Mouse (Mus musculus): Measurements from ENCODE around the gene Olfm2.
"Not testable (repeated sequence)": the region's sequence is repeated elsewhere in the genome, so short reads cannot be mapped to it uniquely, and the experiment has no call there.

Olfm2 gene

DNA sequence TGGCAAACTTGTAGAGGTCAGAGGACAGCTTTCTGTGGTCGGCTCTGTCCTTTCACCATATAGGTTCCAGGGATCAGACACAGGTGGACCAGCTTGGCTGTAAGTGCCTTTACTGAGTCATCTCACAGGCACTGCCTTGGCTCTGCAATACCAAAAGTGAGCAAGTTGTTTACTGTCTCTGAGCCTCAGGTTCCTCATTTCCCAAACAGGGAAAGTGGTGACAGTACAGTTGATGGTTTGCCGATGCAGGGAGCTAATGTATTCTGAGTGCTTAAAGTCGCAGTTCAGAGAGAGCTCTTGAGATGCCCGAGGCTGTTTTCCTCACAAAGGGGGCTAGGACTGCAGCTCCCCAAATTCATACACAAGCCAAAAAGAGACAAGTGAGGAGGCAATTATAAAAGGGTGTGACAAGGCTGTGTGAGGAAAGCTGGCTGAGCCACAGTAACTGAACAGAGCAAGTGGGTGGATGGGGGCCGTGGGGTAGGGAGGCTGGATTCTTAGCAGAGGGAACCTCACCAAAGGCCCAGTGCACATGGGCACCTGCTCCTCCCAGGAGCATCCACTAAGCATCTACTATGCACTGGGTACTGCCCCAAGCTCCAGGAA is 49.9 kb downstream of the Olfm2 start:
- no peak for DNase-seq

DNA sequence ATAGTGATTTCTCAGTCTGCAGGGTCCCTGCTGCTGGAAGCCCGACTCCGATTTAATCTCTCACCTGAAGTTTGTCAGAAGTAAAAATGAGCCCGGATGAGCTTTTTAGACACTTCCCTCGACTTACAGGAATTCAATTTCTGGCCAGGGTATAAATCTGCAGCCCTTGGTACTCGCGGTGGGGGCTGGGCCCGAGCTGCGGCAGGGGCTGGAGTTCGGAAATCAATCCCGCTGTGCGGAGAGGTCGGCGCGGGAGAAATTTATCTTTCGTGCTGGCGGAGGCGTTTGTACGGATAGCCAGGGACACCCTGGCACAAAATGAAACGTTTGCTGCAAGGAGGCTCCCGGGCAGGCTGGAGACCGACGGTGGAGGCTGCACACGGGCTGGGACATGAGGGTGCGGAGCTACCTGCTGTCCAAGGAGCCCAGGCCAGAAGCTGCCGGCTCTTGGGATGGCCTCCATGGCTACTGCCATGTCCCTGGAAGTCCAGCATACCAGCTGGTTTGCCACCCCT is 51.4 kb downstream of the Olfm2 start:
- no peak for DNase-seq

DNA sequence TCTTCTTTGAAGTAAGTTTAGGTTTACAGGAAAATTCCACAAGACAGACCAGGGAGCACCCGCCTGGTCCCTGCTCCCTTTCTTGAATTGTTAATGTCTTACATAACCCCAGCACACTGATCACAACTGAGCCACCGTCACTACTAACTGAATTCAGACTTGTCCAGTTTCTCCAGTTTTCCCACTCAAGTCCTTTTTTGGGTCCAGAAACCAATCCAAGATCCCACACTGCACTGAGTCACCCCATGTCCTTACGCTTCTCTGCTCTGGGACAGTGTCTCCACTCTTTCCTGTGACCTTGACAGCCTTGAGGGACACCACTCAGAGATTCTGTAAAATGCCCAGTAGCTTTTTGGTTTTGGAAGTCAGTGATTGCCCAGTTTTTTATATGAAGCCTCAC is 53.3 kb downstream of the Olfm2 start:
- no peak for DNase-seq

DNA sequence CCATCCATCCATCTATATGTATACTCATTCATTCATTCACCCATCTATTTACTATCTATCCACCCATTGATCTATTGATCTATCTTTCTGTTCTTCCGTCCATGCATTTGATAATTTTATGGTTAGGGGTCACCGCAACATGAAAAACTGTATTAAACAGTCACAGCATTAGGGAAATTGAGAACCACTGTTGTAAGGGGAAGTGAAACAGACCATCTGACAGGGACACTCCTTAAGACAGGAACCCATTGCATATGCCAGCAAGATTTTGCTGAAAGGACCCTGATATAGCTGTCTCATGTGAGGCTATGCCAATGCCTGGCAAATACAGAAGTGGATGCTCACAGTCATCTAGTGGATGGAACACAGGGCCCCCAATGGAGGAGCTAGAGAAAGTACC is 55.7 kb downstream of the Olfm2 start:
- not testable (repeated sequence) for DNase-seq

DNA sequence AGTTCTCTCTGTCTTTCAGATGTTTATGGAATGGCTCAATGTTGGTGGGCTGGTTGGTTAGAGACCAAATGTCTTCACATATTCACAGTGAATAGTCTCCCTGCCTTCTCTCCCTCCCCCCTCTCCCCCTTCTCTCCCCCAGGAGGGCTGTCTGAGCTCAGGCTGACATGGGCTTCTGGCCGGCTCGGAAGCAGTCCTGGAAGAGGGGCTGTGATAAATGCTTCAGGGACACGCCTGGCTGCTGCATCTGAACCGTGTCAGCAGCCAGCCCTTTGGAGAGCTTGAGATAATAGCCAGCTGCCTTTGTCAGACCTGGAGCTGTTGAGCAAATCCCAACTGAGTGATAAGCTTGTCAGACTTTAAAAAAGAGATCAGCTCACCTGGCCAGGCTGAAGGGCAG is 56.2 kb downstream of the Olfm2 start:
- DNase-seq: no peak

DNA sequence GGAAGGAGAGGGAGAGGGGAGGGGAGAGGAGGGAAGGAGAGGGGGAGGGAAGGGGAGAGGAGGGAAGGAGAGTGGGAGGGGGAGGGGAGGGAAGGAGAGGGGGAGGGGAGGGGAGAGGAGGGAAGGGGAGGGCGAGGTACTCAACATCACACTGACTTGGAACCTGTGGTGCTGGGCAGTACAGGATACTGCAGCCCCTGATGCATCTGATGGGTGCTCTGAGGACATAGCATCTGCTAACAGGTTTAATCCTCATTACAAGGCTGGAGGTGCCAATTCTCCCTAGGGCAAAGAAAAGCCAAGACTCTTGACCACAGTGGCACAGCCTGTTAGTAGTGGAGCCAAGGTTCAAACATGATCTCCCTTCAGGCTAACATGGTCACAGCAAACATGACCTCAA is 56.7 kb downstream of the Olfm2 start:
- DNase-seq: no peak

DNA sequence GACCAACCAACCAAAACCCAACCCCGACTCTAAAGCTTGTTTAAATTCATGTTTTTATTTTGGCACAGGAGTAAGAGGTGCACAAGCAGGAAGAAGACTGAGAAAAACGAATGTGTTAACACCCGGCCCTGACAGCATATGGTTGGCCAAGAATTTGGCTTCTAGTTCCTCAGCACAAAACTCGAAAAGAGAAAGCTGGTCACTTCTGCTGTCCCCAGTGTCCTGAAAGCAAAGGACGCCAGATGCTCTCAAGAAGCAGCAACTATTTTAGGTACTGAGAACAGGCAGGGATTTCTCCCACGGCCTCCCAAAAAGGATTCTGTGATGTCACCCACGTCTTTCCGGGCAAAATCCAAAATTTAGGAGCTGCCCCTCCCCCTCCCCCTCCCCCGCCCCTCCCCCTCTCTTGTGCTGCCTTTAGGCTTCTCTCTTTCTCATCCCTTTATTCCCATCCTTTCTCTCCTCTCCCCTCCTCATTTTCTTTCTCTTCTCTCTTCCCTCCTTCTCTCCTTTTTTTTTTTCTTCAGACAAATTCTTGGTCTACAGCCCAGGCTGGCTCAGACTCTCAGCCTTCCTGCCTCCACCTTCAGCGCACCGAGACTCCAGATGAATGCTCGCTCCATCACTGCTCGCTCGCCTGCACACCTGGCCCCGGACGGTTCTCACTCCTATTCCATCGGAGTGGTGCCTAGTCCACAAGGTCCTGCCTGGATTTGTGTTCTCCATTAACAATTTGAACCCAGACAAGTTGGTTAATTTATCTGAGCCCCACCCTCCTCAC is 60.9 kb downstream of the Olfm2 start:
- no peak for DNase-seq

DNA sequence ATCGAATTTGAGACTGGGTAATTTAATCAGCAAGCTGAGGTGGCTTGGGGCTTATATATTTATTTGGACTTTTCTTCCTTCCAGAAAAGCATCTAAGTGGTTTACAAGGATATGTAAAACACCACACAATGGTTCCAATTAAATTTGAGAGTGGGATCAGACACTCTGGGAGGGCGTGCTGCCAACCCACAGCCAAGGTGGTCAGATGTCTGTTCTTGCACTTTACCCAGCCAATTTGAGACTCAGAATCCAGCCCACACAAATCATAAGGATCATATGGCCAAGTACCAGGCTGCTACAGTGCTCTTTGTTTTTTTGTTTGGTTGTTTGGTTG is 63.8 kb downstream of the Olfm2 start:
- no peak for DNase-seq

DNA sequence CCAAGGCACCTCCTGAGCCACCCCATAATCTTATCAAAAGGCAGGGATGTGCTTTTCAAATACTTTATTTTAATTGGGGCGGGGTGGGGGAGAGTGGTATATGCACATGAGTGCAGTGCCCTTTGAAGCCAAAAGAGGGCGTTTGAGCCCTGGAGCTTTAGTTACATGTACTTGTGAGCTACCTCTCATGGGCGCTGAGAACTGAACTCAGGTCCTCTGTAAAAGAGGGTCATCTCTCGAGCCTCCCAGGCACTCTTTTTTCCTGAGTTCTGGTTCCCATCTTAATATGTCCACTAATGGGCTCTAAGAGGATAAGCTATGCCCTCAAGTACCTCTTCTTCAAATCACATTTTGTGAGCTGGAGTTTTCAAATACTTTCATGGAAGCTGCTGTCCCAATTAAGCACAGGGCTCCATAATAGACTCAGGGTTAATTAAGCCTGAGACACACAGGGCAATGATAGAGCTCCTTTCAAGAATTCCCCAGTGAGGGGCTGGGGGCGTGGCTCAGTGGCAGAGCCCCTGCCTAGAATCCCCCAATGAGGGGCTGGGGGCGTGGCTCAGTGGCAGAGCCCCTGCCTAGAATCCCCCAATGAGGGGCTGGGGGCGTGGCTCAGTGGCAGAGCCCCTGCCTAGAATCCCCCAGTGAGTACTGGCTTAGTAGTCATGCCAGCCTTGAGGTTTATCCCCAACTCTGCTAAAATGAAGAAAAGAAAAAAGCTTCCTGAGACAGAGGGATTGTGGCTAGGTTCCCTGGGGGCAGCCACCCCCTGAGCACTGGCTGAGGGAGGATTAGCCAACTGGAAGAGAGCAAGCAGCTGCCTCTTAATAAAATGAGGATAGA is 64.4 kb downstream of the Olfm2 start:
- DNase-seq: no peak

DNA sequence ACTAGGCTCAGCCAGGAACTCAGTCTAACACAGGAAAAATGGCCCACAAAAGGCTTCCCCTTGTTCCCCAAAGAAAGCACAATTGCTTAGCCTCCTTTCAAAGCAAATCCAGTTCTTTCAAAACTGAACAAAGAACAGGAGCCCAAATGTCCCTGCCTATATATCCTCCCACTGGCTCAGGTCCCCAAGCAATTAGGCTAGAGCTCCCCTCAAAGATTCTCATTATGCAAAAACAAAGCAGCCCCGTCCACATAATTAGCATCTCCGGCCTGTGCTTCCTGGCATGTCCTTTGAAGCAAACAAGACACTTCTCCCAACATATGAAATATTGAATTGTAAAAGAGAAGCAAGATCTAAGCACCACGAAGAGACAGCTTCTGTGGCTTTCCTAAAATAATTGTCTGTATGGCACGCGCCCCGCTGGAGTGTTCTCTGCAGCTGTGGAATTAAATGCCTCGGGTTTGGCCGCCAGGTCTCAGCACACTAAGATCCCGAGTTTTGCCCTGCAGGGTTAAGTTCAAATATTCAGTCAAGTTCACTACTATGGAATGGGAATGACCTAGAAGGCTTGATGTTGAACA is 65.7 kb downstream of the Olfm2 start:
- DNase-seq: no peak

DNA sequence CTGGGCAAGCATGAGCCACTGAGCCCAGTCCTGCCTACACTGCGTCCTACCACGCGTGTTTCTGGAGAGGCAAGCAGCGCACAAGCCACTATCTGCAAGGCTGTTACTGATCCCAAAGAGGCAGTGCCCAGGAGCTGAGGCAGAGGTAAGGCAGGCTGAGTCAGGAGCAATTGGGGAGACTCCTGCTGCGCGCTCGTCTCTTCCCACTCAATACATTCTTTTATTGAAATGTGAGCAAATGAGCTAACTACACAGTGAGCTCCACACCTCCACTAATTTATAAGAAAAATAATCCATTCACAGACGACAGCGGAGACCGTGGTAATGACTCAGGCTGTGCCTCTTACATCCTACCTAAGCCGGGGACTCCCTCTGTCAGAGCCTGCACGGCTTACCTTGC is 68.3 kb downstream of the Olfm2 start:
- DNase-seq: no peak

DNA sequence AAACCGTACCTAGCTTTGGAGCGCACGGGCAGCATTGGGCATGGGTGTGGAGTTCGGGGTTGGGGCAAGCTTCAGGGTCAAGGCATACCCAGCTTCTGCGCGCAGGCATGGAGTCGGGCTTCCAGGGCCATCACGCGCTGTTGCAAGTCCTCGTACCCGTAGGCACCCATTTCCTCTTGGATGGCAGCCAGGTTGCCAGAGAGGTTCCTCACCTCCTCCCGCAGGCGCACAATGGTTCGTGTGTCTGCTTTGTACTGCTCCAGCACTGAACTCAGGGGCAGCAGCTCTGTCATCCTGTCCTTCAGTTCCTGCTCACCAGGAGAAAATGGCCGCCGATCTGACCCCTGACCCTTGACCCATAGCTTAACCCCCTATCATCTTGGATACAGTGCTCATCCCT is 74.1 kb downstream of the Olfm2 start:
- no peak for DNase-seq

DNA sequence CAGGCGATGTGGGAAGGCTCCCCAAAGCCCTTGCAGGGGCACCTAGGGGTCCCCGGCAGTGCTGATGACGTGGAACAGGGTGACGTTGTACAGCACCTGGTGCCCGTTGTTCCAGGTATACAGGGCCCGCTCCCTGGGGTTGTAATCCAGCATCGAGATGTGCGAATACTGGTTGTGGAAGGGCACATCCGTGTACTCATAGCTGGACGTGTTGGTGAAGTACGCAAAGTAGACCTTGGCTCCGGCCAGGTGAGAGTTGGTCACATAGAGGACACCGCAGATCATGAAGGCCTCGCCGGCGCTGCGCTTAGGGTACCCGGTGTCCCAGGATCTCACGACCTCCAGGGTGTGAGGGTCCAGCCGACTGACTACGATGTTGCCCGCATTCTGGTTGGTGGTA is 78.1 kb downstream of the Olfm2 start:
- DNase-seq: no peak

DNA sequence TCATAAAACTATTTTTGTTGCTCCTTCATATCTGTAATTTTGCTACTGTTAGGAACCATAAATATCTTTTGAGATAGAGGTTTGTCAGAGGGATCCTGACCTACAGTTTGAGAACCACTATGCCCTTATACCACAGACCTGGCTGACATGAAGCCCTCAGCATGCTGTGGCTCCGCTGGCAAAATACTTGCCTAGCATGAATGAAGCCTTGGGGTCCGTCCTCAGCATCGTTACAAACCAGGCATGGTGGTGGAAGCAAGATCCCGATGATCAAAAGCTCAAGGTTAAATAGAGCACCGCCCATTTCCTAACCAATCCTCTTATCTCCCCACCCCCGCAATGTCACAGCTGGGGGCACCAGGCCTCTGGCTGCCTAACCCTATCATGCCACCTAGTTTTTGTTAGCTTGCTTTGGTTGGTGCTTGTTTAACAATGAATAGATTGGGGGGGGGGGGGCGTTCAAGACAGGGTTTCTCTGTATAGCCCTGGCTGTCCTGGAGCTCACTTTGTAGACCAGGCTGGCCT is 79.6 kb downstream of the Olfm2 start:
- DNase-seq: no peak

DNA sequence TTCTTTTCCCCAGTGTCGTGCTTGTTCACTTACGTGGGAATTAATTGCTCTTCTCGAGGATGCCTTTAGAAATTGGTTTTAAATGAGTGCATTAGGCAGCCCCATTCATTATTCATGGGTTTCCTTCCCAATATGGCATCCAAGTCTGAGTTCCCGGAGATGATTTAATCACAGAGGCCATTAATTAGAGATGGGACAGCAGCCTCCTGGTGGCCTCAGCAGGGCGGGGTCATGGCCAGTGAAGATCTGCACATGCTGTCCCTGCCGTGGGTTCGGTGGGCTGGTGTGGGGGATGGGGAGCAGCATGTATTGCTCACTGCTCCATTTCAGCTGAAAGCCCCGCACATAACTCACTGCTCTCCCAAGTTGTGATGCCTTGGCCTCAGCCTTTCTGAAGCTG is 80.2 kb downstream of the Olfm2 start:
- no peak for DNase-seq

DNA sequence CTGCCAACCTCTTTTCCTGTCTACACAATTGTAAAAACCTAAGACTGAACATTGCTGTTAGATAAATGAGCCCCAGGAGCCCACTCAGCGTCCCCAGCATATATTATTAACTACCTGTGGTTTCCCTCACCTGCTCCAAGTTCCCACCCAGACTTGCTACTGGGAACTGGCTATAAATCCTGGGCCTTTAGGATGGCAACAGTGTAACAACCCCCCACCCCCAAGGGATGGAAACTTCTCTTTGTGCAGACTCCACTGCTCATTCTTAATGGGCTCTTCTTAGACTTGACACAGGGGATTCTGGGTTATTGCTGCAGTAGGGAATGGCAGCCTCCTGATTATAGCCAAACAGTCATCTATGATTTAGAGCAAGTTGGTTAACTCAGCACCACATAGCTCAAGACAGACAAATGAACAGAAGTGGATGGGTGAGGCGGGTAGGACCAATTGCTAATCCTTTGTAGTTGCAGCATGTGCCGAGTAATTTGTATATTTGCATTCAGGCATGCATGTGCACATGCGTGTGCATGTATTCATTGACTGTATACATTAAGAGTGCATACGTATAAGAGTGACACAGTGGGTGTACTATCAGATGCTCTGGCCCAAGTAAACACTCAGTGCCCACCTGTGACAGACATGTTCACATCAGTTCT is 81.0 kb downstream of the Olfm2 start:
- no peak for DNase-seq

DNA sequence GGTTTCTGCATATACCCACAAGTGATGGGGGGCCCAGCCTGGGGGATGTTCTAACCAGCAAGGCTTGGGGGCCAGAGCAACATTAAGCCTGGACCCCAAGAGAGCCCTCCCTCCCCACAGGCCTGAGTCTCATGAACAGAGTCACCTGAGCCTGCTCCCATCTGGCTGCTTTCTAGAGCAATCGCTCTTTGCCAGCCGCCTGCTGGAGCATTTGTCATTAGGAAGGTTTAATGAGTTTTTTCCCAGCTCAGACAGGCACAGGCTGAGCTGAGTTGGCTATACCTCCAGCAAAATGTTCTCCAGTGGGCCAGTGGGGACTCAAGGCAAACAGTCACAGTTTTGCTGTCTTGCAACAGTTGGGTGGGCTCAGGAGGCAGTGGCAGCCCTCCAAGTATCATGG is 81.8 kb downstream of the Olfm2 start:
- DNase-seq: no peak

DNA sequence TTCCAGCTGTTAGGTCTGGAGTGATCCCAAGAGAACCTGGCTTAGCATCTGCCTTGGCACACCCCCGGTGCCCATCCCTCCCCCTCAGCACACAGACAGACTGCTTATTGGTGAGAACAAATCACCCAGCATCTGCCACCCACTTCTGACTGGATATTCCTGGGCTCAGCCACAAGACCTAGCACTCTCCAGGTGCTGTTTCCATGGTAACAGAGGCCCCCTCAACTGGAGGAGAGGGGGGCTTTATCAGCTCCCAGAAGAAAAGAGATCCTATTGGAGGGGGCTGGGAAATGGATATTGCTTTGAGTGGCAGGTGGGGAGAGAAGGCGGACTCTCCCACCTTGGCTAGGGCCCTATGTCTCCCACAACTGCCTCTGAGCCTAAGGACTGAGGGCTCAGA is 82.2 kb downstream of the Olfm2 start:
- DNase-seq: no peak

DNA sequence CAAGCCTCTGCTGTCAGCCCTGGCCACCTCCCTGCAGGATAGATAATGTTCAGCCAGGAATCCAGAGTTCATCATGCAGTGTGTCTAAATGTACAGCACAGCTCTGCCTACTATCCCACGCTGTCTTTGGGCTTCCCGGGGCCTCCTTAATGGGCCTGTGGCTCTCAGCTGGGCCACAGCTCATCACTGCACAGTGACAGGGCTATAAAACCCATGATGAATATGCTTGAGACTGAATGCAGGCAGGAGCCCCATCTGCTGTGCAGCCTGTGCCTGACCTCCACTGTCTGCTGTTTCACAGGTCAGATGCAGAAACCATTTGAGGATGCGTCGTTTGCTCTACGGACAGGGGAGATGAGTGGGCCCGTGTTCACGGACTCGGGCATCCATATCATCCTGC is 83.3 kb downstream of the Olfm2 start:
- DNase-seq: no peak

DNA sequence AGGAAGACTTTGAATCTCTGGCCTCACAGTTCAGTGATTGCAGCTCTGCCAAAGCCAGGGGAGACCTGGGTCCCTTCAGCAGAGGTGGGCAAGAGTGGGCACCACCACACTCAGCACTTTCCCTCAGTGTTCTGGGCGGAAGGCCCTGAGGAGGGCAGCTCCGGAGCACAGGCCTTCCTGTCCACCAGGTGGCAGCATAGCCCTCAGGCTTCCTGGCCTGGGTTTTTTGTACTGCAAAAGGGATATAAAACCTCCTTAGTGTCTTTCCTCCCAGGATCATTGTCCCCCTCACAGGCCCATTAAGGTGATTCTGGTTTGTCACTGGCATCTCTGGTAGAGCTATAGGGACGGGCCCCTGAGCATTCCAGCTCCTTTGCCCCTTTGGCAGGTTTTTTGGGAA is 83.8 kb downstream of the Olfm2 start:
- DNase-seq: peak; percentile 86

DNA sequence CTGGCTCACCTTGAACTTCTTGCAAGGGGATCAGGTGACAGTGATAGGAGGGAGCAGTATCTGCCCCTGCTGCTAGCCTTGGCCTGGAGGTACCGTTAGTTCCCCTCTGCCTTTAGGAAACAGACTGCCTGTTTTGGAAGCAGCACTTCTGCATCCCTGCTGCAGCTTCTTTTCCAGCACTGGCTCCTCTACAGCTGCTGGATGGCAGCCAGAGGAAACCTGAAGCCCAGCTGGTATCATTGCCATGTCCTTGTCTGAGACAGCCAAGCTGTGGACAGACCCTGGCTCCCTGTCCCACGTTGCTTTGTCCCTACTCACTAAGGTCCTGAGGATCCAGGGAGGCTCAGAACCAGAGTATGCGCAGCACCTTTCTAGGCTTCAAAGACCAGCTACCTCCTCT is 88.6 kb downstream of the Olfm2 start:
- DNase-seq: no peak

DNA sequence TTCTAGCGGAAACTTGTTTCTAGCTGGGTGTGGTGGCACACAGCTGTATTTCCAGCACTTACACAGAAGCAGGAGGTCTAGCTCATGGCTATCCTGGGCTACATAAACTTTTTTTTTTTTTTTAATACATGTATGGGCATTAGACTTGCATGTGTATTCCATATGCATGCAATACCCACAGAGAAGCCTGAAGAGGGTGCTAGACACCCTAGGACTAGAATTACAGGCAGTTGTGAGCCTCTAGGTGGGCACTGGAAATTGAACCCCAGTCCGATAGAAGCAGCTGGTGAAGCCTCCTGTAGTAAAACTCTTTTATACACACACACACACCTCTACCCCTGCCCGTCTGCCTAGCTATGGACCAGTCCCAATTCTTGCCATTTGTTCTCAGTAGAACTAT is 92.3 kb downstream of the Olfm2 start:
- no peak for DNase-seq

DNA sequence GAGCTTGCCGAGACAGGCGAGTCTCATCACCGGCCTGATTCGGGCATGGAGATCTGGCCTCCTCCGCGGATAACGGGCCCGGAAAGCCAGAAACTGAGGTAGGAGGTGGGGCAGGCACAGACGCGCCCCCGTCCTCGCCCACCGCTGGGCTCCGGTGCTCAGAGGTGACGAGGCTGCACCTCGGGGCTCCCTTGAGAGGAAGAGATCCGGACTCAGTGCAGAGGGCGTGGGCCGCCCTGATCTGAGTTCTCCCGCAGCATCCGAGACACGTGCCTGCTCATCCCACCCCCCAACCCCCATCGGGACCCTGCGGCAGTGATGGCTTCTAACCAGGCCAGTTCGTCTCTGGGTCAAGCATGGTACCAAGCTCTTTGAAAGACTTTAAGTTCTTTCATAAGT is 93.9 kb downstream of the Olfm2 start:
- DNase-seq: no peak
